Mouse (Mus musculus): Measurements from ENCODE around the gene Pdgfb.

GRCm38 (mm10) chr15:80051782-80052181 lies 37.0 kb upstream of the Pdgfb start:
- TF ChIP-seq EP300 (IDR thresholded peaks at IDR 0.05; ENCODE audit: low read depth) = no peak
- no peak for TF ChIP-seq CTCF (IDR thresholded peaks at IDR 0.05; ENCODE audit: low read depth)
